Mouse (Mus musculus) midbrain, embryonic 11.5 days (tissue): ENCODE data around the gene Snrpc. TPM values are rescaled to one million over a fixed set of nuclear protein-coding genes. Genes with fewer than 3 reads are reported as not detected.

Experiments used
- ATAC-seq: fragments of 200-750 bp; cut with Nextera tagmentation; 2 replicates; pipeline ENCODE4 v1.8.0; 2017; ENCODE audit warnings: moderate TSS enrichment, moderate library complexity; ENCODE audit not compliant: low FRiP score
- DNase-seq: peaks from one replicate; pipeline ENCODE4 v3.0.0; 2015; ENCODE audit warnings: low spot score; ENCODE audit errors: missing footprints
- H3K27ac ChIP-seq: fragments of 300-500 bp; sonication (generic); 2 replicates; pipeline ENCODE4 v1.5.1; 2014; ENCODE audit warnings: low read depth, low read length
- H3K27me3 ChIP-seq: fragments of 300-500 bp; sonication (generic); 2 replicates; pipeline ENCODE4 v1.6.1; 2014; ENCODE audit warnings: mild to moderate bottlenecking, low read length, moderate library complexity, mixed read lengths; ENCODE audit not compliant: control insufficient read depth, insufficient read depth
- H3K36me3 ChIP-seq: fragments of 300-500 bp; sonication (generic); 2 replicates; pipeline ENCODE4 v1.6.1; 2014; ENCODE audit warnings: mild to moderate bottlenecking, low read length, moderate library complexity, mixed read lengths; ENCODE audit not compliant: control insufficient read depth, insufficient read depth
- H3K4me1 ChIP-seq: fragments of 300-500 bp; sonication (generic); 2 replicates; pipeline ENCODE4 v1.6.1; 2014; ENCODE audit warnings: low read length; ENCODE audit not compliant: control insufficient read depth, insufficient read depth
- H3K4me2 ChIP-seq: fragments of 300-500 bp; sonication (generic); 2 replicates; pipeline ENCODE4 v1.6.1; 2014; ENCODE audit warnings: mild to moderate bottlenecking, moderate library complexity
- H3K4me3 ChIP-seq: fragments of 300-500 bp; sonication (generic); 2 replicates; pipeline ENCODE4 v1.5.1; 2014; ENCODE audit warnings: low read depth, low read length
- H3K9ac ChIP-seq: fragments of 300-500 bp; sonication (generic); 2 replicates; pipeline ENCODE4 v1.6.1; 2014; ENCODE audit warnings: low read length
- H3K9me3 ChIP-seq: fragments of 300-500 bp; sonication (generic); 2 replicates; pipeline ENCODE4 v1.6.1; 2016; ENCODE audit warnings: low read length; ENCODE audit not compliant: control insufficient read depth
- whole genome bisulfite sequencing: fragments of 180-500 bp; shearing (Covaris S2); extraction: QIAGEN DNeasy Blood & Tissue Kit; methylation state at CpG from one replicate; pipeline ENCODE4 v1.1.7; 2014; 5-methylcytosine and 5-hydroxymethylcytosine counted together
- polyA plus RNA-seq: library from polyadenylated mRNA; unstranded; fragments of >200 nt; fragmentation: Nextera tagmentation; extraction: Ambion mirVana; gene quantifications from 2 replicates; pipeline ENCODE4 v1.2.1, GENCODE M21; 2014

The Snrpc gene
- polyA plus RNA-seq, 1 experiment from 2014 or later = 416 TPM

DNA sequence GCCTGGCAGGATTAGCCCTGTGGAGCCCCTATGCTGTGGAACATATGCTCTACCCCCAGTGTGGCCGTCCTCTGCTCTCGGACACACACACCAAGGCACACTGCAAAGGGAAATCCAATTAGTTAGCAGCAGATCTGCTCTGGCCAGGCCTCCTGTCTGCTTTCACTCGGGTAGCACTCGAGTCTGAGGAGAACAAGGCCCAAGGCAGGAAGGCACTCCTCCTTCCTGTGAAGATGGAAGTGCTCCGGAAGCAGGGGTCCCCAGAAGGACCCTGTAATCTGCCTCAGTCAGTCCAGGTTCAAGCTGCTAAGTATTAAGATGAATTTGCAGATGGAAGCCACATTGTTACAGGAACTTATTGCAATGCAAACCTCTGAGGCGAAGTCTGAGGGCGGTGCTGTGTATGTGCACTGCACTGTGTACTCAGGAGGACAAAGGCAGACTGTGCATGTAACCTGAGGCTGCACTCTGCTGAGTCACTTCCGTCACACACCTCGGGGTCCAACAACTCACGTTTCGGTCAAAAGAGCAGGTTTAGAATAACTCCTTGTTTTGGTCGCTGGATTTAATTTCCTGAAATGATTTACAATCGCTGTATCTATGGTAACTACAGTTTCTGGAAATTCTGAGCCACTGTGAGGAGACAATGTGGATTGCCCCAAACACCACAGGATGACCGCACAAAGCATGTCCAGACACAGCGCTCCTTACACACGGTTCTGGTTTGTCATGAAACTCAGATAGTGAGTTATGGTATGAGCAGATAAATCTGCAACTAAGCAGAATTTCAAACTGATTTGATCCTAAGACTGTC lies 38.0 kb upstream of the Snrpc start:
- H3K9me3 ChIP-seq = no peaks in the 10 kb centered on the region
- H3K27ac ChIP-seq = peak overlapping the region; percentile 64
- no peaks in the 10 kb centered on the region for H3K27me3 ChIP-seq
- H3K4me1 ChIP-seq = peaks cover 21% of the 10 kb centered on the region
- H3K4me3 ChIP-seq = no peak overlapping the region
- H3K4me2 ChIP-seq = no peak overlapping the region
- no peaks in the 10 kb centered on the region for H3K36me3 ChIP-seq
- no peak overlapping the region for H3K9ac ChIP-seq
- WGBS = 63% methylated on average over 16 of the region's 16 CpGs
- ATAC-seq = no peak
- peak; percentile 84 for DNase-seq

DNA sequence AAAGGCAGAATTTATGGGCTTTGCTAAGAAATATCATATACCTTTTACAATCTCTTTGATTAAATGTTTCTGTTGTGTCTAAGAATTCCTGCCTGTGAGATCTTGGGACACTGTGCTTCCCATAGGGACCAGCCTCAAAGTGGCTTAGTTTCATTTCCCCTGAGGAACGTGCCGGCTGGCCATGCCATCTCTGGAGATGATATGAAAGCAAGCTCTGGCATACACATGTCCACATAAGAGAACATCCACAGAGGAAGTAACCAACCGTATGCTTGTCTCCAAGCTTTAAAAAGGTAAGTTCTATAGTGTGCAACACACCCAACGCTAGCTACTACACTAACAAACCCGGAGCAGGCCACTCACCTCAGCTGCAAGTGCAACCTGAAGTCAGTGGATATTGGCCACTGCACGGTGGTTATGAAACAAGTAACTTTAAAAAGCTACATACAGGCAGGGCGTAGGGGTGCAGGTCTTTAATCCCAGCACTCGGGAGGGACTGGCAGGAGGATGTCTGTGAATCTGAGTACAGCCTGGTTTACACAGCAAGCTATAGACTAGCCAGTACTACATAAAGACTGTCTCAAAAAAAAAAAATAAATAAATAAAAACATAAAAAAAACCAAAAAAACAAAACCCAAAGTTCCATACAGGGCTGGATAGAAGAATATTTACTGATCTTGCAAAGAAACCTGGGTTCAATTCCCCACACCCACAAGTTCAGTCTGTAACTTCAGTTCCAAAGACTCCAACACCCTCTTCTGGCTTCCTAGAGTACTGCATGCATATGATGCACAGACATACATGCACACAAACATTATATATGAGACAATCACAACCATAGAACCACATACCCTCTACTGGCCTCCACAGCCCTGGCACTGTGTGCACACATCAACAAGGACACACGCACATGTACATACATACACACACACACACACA lies 37.0 kb upstream of the Snrpc start:
- peak; percentile 83 for DNase-seq
- no peak overlapping the region for H3K4me2 ChIP-seq
- H3K27me3 ChIP-seq = no peaks in the 10 kb centered on the region
- no peak overlapping the region for H3K27ac ChIP-seq
- no peak overlapping the region for H3K9ac ChIP-seq
- peaks cover 21% of the 10 kb centered on the region for H3K4me1 ChIP-seq
- ATAC-seq = no peak
- H3K9me3 ChIP-seq = no peaks in the 10 kb centered on the region
- 89% methylated on average over 9 of the region's 9 CpGs for WGBS
- no peaks in the 10 kb centered on the region for H3K36me3 ChIP-seq
- H3K4me3 ChIP-seq = no peak overlapping the region

DNA sequence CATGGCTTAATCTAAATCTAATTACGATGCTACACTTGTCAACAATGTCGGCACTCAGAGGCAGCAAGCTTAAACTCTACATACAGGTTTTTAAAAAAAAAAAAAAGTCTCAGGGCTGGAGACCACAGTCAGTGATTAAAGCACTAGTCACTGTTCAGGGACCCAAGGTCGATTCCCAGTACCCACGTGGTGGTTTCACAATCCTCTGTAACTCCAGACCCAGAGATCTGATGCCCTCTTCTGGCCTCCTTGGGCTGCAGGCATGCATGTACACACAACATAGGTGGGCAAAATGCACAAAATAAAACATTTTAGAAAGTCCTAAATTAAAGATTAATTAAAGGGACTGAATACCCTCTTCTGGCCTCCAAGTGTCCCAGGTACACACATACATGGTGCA lies 34.2 kb upstream of the Snrpc start:
- Histone ChIP-seq H3K9ac (no peak overlapping the region), H3K4me2 (no peak overlapping the region), H3K9me3 (no peaks in the 10 kb centered on the region), H3K4me1 (no peaks in the 10 kb centered on the region), H3K4me3 (no peak overlapping the region), H3K27ac (no peak overlapping the region), H3K36me3 (no peaks in the 10 kb centered on the region), H3K27me3 (no peaks in the 10 kb centered on the region)
- 75% methylated on average over 4 of the region's 4 CpGs for WGBS
- ATAC-seq (no peak), DNase-seq (no peak)

DNA sequence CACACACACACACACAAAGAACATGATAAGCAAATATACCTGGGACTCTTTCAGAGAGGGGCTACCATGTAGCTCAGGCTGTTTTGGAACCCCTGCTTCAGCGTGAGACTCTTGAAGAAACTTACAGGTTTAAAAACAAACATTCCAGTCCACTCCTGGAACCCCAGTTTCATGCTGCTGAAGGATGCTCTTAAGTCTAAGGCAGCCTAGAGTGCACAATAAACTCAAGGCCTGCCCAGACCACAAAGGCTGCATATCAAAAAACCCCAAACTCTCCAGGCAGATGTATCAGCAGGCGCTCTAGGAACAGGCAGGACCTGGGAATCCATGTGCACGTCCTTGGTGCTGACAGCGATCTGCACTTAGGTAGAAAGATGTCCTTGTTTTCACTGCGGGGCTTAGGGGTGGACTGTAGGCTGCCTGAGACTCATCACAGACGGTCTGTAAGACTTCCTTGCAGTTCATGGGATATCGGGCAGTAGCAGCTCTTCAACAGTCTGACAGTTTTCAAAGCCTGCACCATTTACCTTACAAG lies 33.7 kb upstream of the Snrpc start:
- DNase-seq (peak; percentile 69), ATAC-seq (no peak)
- WGBS = 82% methylated on average over 7 of the region's 7 CpGs

DNA sequence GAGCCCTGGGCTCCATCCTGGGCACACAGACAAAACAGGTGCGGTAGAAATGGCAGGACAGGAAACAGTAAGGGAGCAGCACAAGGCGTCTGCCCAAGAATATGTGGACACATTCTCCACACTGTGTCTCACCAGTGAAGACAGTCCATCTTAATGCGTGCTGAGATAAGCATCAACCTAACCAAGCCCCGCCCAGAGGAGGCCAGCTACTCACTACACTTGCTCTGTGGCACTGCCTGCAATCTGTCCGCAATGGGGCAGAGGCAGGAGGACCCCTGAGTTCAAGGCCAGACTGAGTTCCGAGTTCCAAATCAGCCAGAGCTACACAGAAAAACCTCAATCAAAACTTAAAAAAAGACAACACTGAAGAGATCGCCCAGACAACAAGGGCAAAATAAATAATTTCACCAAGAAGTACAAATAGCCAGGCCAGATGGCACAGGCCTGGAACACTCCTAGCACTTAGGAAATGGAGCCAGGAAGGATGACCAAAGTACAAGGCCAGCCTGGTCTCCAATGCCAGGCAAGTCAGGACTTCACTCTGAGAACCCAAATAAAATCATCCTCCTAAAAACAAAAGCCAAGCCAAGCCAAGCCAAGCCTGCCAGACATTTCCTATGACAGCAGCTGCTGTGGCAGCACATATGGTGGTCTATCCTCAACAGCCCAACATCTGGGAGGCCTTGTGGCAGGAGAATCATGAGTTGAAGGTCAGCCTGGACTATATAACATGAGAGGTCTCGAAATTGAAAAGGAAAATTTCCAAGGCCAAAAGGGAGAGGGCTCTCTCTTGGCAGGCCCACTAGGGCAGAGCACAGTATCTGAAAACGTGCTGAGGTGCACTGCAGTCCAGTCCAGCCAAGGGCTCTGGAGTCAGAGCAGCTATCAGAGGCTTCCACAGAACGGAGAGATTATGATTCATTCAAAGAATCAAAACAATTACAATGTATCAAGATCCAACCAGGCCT lies 32.9 kb upstream of the Snrpc start:
- no peak for ATAC-seq

More for the DNA sequence above, 33.7 kb upstream of the Snrpc start:
- no peaks in the 10 kb centered on the region for H3K4me1 ChIP-seq
- H3K9me3 ChIP-seq = no peaks in the 10 kb centered on the region
- H3K9ac ChIP-seq = no peak overlapping the region
- no peak overlapping the region for H3K27ac ChIP-seq
- H3K36me3 ChIP-seq = no peaks in the 10 kb centered on the region
- no peaks in the 10 kb centered on the region for H3K27me3 ChIP-seq
- no peak overlapping the region for H3K4me3 ChIP-seq
- no peak overlapping the region for H3K4me2 ChIP-seq

DNA sequence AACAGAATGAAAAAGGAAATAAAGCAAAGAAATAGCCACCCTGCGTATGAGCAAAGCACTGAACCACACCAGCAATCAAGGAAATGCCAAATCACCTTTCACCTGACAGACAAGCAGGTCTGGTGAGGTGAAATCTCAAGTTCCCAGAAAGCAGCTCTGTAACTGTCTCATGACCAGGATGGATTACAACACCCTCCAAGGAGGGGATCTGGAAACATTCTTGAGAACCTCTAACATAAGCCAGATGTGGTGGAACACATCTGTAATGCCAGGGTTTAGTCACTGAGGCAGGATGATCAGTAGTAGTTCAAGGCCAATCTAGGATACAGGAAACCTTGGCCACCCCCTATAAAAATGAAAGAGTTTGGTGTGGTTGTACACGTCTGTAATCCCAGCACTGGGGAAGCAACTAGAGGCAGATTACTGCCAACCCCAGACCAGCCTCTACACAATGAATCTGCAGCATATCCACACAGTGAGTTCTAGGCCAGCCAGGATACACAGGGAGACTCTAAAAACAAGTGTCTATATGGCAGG lies 30.3 kb upstream of the Snrpc start:
- Histone ChIP-seq H3K9ac (no peak overlapping the region), H3K9me3 (no peaks in the 10 kb centered on the region)
- WGBS = 81% methylated on average over 2 of the region's 2 CpGs

More for the DNA sequence above, 32.9 kb upstream of the Snrpc start:
- Histone ChIP-seq H3K27me3 (no peaks in the 10 kb centered on the region), H3K9me3 (no peaks in the 10 kb centered on the region), H3K4me3 (no peak overlapping the region), H3K36me3 (no peaks in the 10 kb centered on the region), H3K4me1 (no peaks in the 10 kb centered on the region), H3K4me2 (no peak overlapping the region), H3K27ac (no peak overlapping the region), H3K9ac (no peak overlapping the region)
- peak; percentile 60 for DNase-seq
- WGBS = 85% methylated on average over 10 of the region's 10 CpGs

DNA sequence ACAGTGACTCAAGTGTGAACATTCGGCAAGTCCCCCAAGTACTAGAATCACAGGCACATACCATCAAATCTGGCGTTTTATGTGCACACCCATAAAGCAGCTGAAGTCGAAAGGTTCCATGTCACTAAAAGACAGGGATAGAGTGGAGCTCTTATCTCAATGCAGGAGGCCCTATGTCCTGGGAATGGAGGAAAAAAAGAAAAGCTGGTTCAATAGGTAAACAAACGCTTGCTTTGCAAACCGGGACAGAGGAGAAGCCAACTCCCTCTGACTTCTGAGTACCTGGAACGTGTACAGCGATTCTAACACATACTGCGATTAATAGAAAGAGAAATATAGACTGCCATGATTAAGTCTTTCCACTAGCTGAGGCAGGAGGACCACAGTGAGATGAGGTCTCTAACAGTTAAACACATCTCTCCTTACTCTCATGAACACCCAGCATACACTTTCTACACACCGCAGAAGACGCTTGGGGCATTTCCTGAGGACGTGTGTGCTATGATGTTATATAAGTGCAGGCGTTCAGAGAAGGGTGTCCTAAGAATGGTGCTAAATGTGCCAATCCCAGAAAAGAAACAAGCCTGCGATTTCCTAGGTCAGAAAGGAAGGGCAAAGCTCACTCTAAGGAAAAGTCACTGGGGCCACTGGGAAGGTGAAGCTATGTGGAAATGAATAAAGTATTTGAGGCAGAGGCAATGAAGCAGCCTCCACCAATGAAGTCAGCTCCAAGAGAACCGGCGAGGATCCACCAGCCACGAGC lies 27.2 kb upstream of the Snrpc start:
- Histone ChIP-seq H3K4me1 (no peaks in the 10 kb centered on the region), H3K9me3 (no peaks in the 10 kb centered on the region), H3K27me3 (no peaks in the 10 kb centered on the region), H3K36me3 (no peaks in the 10 kb centered on the region), H3K4me2 (no peak overlapping the region), H3K27ac (no peak overlapping the region), H3K4me3 (no peak overlapping the region), H3K9ac (no peak overlapping the region)
- DNase-seq (peak; percentile 41), ATAC-seq (no peak)
- 90% methylated on average over 16 of the region's 16 CpGs for WGBS

More for the DNA sequence above, 30.3 kb upstream of the Snrpc start:
- ATAC-seq (no peak), DNase-seq (no peak)
- Histone ChIP-seq H3K4me3 (no peak overlapping the region), H3K4me2 (no peak overlapping the region), H3K4me1 (no peaks in the 10 kb centered on the region), H3K27me3 (no peaks in the 10 kb centered on the region), H3K27ac (no peak overlapping the region), H3K36me3 (no peaks in the 10 kb centered on the region)

DNA sequence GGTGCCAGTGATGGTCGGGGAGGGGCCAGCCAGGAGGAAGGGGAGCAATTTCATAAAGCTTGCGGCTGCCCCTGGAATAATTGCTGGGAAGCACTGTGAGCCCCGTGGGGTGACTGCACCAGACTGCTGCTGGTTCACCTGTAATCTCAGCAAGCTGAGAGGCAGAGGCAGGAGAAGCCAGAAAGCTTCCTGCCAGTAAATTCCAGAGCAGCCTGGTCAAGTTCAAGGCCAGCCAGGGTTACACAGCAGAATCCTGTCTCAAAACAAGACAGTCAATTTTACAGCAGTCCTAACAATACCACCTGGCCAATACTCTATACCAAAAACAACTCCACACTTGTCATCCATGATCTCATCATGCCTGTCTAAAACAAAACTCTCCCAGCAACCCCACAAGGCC lies 26.0 kb upstream of the Snrpc start:
- no peak for ATAC-seq
- 89% methylated on average over 3 of the region's 3 CpGs for WGBS
- H3K9ac ChIP-seq = no peak overlapping the region
- H3K27me3 ChIP-seq = no peaks in the 10 kb centered on the region
- H3K4me3 ChIP-seq = no peak overlapping the region
- H3K4me1 ChIP-seq = no peaks in the 10 kb centered on the region
- H3K4me2 ChIP-seq = no peak overlapping the region
- DNase-seq = peak; percentile 8
- H3K36me3 ChIP-seq = no peaks in the 10 kb centered on the region
- no peaks in the 10 kb centered on the region for H3K9me3 ChIP-seq
- no peak overlapping the region for H3K27ac ChIP-seq
